Mouse (Mus musculus): ENCODE measurements around the gene Cyb5r1.

Gene Cyb5r1

GRCm38 (mm10) chr1:134460294-134461284, 55.2 kb downstream of the Cyb5r1 start:
- DNase-seq, result no peak

All from cerebellum, postnatal 14 days (tissue).